Mouse (Mus musculus): ENCODE data around the gene Kctd18. TPM values are rescaled to one million over a fixed set of nuclear protein-coding genes. Genes with fewer than 3 reads are reported as not detected.

The Kctd18 gene
- polyA plus RNA-seq, 2 experiments, result 23.3 to 34.0 TPM

DNA sequence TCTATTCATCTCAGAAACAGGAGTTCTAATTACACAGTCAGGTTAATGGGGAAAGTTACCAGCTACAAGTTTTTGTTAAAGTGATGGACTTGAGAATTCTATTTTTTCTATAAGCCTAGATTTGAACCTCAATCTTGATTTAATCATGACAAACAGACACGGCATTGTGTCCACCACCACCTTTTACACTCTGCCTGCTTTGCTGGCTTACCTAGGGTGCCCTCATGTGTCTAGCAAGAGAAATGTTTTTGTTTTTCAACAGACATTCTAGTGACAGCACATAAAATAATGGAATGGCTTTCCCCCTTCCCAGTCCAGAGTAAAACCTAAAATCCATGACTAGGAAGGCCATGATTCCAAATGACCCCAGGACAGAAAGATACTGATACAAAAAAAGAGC, 69.6 kb downstream of the Kctd18 start:
- H3K4me2 ChIP-seq (replicated peaks; ENCODE audit: low read depth, low read length, severe bottlenecking), result no peak overlapping the region
- peaks cover 12% of the 10 kb centered on the region for H3K4me1 ChIP-seq (ENCODE audit: control insufficient read depth, insufficient read depth, low read length)
- peak; percentile 26 for DNase-seq (ENCODE audit: low spot score)
- no peak overlapping the region for H3K4me3 ChIP-seq (replicated peaks; ENCODE audit: low read length)
- no peak for ATAC-seq (ENCODE audit: low FRiP score, low read depth)
- no peaks in the 10 kb centered on the region for H3K27me3 ChIP-seq (ENCODE audit: control insufficient read depth, insufficient read depth, low read length)
- WGBS, result 4% methylated on average over 1 of the region's 1 CpGs
- no peak overlapping the region for H3K9ac ChIP-seq (ENCODE audit: low read depth, low read length, severe bottlenecking)
- H3K36me3 ChIP-seq (ENCODE audit: control insufficient read depth, insufficient read depth, low read length), result peaks cover 39% of the 10 kb centered on the region
- no peak overlapping the region for H3K27ac ChIP-seq (replicated peaks; ENCODE audit: low read depth, low read length)
- no peak for TF ChIP-seq POLR2A (IDR thresholded peaks at IDR 0.05; ENCODE audit: borderline replicate concordance, extremely low read depth, insufficient read depth, insufficient read length)
- H3K9me3 ChIP-seq (ENCODE audit: control insufficient read depth, low read length), result no peaks in the 10 kb centered on the region

DNA sequence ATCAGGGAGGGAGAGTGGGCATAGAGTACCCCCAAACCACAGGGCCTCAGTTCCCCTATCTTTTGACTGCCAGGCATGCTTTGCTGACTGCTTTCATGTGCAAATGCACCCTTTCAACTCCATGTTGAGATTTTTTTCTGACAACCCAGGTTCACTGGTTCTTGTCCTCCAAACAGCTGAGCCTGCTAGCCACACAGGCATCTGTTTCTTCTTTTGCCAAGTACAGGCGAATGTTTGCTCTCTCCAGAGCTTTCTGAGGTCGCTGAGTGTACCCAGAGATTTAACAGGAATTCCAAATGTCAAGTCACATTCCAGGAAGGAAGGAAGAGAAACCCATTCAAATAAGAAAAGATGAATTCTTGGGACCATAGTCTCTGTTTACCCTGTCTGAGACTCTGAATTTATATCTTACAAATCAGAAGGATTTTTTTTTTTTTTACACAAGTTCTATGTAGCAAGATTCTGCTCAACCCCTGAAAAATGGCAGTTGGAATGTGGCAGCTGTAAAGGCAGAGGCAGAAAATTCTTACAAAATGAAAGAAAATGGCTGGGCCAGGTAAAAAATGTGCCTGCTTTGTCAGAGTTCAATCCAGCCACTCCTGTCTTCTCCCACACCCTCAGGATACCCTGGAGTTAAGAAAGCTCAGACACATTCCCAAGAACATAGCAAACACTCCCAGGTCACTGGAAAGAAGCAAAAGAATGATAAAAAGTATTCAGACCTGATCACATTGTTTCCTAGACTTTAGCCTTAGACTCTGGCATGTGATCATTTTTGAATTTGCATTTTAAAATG, 71.0 kb downstream of the Kctd18 start:
- H3K36me3 ChIP-seq (ENCODE audit: control insufficient read depth, insufficient read depth, low read length), result peaks cover 43% of the 10 kb centered on the region
- H3K27ac ChIP-seq (replicated peaks; ENCODE audit: low read depth, low read length), result peak overlapping the region; percentile 20; the same call in 1 of the 2 replicates
- ATAC-seq (ENCODE audit: low FRiP score, low read depth) (no peak), DNase-seq (ENCODE audit: low spot score) (no peak)
- H3K9me3 ChIP-seq (ENCODE audit: control insufficient read depth, low read length), result no peaks in the 10 kb centered on the region
- H3K4me2 ChIP-seq (replicated peaks; ENCODE audit: low read depth, low read length, severe bottlenecking), result no peak overlapping the region
- no peaks in the 10 kb centered on the region for H3K27me3 ChIP-seq (ENCODE audit: control insufficient read depth, insufficient read depth, low read length)
- H3K4me3 ChIP-seq (replicated peaks; ENCODE audit: low read length), result no peak overlapping the region
- H3K9ac ChIP-seq (ENCODE audit: low read depth, low read length, severe bottlenecking), result no peak overlapping the region
- TF ChIP-seq POLR2A (IDR thresholded peaks at IDR 0.05; ENCODE audit: borderline replicate concordance, extremely low read depth, insufficient read depth, insufficient read length), result no peak
- peaks cover 12% of the 10 kb centered on the region for H3K4me1 ChIP-seq (ENCODE audit: control insufficient read depth, insufficient read depth, low read length)
- 7% methylated on average over 2 of the region's 2 CpGs for WGBS

DNA sequence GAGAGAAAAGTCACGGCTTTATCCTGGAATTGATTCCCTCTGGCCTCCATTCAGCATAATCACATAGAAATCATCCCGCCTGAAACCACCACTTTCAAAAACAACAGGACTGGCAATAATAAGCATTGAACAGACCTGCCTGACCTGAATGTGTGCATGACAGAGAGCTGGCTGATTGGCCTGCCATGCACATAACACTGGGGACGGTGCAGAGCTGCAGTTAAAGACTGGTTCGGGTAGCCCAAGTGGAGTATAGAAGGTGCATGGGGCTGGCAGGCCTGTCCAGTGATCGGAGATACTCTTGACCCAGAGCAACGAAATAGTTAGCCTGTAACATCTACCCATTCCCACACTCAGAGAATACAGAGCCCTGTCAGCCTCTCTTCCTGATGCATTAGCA, 76.5 kb downstream of the Kctd18 start:
- no peak for TF ChIP-seq POLR2A (IDR thresholded peaks at IDR 0.05; ENCODE audit: borderline replicate concordance, extremely low read depth, insufficient read depth, insufficient read length)
- ATAC-seq (ENCODE audit: low FRiP score, low read depth) (no peak), DNase-seq (ENCODE audit: low spot score) (no peak)
- Histone ChIP-seq H3K9me3 (ENCODE audit: control insufficient read depth, low read length) (no peaks in the 10 kb centered on the region), H3K27me3 (ENCODE audit: control insufficient read depth, insufficient read depth, low read length) (no peaks in the 10 kb centered on the region), H3K36me3 (ENCODE audit: control insufficient read depth, insufficient read depth, low read length) (peaks cover 73% of the 10 kb centered on the region), H3K9ac (ENCODE audit: low read depth, low read length, severe bottlenecking) (no peak overlapping the region), H3K27ac (replicated peaks; ENCODE audit: low read depth, low read length) (no peak overlapping the region), H3K4me3 (replicated peaks; ENCODE audit: low read length) (no peak overlapping the region), H3K4me2 (replicated peaks; ENCODE audit: low read depth, low read length, severe bottlenecking) (no peak overlapping the region), H3K4me1 (ENCODE audit: control insufficient read depth, insufficient read depth, low read length) (0 out of 2 replicates have a peak, but pooled peaks cover 6% of the 10 kb centered on the region)
- WGBS, result 86% methylated on average over 6 of the region's 6 CpGs

DNA sequence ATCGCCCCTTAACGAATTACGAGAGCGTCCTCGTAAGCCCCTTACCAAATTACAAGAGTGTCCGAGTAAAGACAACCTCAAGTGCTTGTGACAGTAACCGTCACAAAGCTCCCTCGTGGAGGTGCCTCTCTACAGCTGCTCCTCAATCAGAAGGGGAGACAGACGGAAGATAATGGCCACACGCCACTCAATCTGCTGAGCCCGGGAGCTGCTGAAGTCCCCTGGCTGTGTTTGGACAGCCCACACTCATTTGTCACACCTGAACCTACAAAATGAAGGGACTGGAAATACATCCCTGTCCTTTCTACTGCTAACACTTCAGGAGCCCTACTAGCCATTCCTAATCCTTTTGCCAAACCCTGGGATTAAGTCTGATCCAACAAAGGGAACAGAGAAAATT, 77.0 kb downstream of the Kctd18 start:
- Histone ChIP-seq H3K36me3 (ENCODE audit: control insufficient read depth, insufficient read depth, low read length) (peaks cover 73% of the 10 kb centered on the region), H3K27ac (replicated peaks; ENCODE audit: low read depth, low read length) (no peak overlapping the region), H3K4me3 (replicated peaks; ENCODE audit: low read length) (no peak overlapping the region), H3K9ac (ENCODE audit: low read depth, low read length, severe bottlenecking) (no peak overlapping the region), H3K4me2 (replicated peaks; ENCODE audit: low read depth, low read length, severe bottlenecking) (no peak overlapping the region), H3K9me3 (ENCODE audit: control insufficient read depth, low read length) (no peaks in the 10 kb centered on the region), H3K27me3 (ENCODE audit: control insufficient read depth, insufficient read depth, low read length) (no peaks in the 10 kb centered on the region), H3K4me1 (ENCODE audit: control insufficient read depth, insufficient read depth, low read length) (0 out of 2 replicates have a peak, but pooled peaks cover 6% of the 10 kb centered on the region)
- 59% methylated on average over 11 of the region's 11 CpGs for WGBS
- ATAC-seq (ENCODE audit: low FRiP score, low read depth) (no peak), DNase-seq (ENCODE audit: low spot score) (no peak)
- no peak for TF ChIP-seq POLR2A (IDR thresholded peaks at IDR 0.05; ENCODE audit: borderline replicate concordance, extremely low read depth, insufficient read depth, insufficient read length)

DNA sequence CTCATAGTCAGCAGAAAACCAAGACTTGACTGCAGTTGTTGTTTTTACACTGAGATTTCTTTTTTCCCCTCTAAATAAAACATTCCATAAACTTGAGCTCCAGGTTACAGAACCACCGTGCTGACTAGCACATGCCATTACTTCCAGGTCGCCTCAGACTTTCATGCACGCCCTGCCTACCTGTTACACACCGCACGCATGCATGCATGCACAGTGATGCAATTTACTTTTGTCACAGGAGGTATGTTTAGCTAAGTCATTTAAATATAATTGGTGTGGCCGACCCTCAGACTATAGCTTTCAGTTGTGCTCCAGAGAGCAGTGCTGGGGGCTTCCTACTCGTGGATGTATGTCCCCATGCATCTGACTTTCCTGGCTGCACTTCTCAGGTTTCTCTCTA, 77.7 kb downstream of the Kctd18 start:
- DNase-seq (ENCODE audit: low spot score), result no peak
- no peaks in the 10 kb centered on the region for H3K9me3 ChIP-seq (ENCODE audit: control insufficient read depth, low read length)
- H3K36me3 ChIP-seq (ENCODE audit: control insufficient read depth, insufficient read depth, low read length), result peaks cover 68% of the 10 kb centered on the region
- WGBS, result 56% methylated on average over 7 of the region's 7 CpGs
- no peak overlapping the region for H3K9ac ChIP-seq (ENCODE audit: low read depth, low read length, severe bottlenecking)
- H3K4me2 ChIP-seq (replicated peaks; ENCODE audit: low read depth, low read length, severe bottlenecking), result no peak overlapping the region
- no peak for ATAC-seq (ENCODE audit: low FRiP score, low read depth)
- no peak for TF ChIP-seq POLR2A (IDR thresholded peaks at IDR 0.05; ENCODE audit: borderline replicate concordance, extremely low read depth, insufficient read depth, insufficient read length)
- H3K4me3 ChIP-seq (replicated peaks; ENCODE audit: low read length), result no peak overlapping the region
- H3K27me3 ChIP-seq (ENCODE audit: control insufficient read depth, insufficient read depth, low read length), result no peaks in the 10 kb centered on the region
- no peak overlapping the region for H3K27ac ChIP-seq (replicated peaks; ENCODE audit: low read depth, low read length)
- H3K4me1 ChIP-seq (ENCODE audit: control insufficient read depth, insufficient read depth, low read length), result 0 out of 2 replicates have a peak, but pooled peaks cover 6% of the 10 kb centered on the region
